Mouse (Mus musculus): Measurements from ENCODE around the gene D430041D05Rik.

D430041D05Rik gene

DNA sequence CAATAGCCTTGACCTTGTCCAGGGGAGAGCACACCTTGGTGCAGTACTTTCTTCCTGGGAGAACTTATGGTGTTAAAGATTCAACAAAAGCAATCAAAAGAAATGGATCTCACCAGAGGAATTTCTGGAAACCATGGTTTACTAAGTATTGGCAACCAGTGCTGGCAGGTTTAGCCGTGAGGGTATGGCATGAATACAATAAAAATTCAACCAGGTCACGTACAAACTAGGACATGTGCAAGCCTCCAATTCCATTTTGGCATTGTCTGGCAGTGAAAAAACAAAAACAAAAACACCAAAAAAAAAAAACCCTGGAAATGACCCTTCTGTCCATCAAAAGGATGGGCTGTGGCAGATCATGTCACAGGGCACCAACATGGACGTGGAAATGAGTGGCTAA is 256.9 kb downstream of the D430041D05Rik start:
- DNase-seq (ENCODE audit: low spot score in 2 of 2) = no peak

DNA sequence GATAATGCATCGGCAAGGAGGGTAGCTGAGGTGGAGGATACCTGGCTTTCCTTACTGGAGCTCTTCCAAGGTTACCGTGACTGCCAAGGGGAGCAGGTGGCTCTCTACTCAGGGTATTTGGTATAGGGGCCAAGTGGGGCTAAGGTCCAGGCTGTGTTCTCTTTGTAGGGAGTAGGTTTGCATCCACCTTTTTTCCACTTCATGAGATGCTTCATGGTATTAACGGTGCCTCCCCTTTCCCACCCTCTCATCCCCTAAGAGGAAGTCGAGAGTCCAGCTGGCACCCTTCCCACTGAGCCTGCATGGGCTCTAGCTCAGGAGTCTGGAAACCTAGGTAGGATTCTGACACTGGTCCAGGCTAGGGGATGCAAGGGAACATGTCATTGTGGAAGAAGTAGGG is 257.5 kb downstream of the D430041D05Rik start:
- DNase-seq (ENCODE audit: low spot score in 2 of 2) = no peak

DNA sequence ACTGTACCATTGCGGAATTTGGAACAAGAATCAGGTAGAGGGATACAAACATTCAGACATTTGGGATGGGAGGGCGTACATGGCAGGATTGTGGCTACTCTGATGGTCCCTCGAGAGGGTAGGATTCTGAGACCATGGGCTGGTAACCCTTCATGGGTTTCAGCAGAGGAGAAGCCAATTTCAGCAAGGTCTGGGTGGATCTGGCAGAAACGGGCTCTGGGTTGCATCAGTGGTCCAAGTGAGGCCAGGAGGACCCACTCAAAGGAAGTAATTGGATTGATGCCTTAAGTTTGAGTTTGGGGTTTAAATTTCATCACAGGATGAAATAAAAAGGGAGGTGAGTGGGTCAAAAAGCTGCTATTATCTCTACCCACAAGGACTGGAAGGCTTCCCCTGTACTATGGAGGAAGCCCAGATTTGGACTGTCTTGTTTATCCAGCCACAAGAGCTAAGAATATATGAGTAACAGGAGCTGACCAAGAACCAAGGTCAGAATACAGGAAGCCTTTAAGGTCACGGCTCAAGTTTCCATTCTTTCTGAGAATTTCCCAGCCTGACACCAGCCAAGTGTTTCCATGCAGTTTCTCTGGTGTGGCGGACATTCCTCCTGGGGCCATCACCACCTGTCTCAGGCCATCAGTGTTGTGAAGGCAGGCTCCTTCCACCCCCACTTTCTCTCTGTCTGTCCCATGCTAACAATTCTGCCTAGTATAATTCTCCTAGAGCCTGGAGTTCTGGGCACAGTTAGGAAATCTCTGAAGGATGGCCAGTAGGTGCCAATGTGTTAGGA is 260.0 kb downstream of the D430041D05Rik start:
- DNase-seq (ENCODE audit: low spot score in 2 of 2) = no peak

DNA sequence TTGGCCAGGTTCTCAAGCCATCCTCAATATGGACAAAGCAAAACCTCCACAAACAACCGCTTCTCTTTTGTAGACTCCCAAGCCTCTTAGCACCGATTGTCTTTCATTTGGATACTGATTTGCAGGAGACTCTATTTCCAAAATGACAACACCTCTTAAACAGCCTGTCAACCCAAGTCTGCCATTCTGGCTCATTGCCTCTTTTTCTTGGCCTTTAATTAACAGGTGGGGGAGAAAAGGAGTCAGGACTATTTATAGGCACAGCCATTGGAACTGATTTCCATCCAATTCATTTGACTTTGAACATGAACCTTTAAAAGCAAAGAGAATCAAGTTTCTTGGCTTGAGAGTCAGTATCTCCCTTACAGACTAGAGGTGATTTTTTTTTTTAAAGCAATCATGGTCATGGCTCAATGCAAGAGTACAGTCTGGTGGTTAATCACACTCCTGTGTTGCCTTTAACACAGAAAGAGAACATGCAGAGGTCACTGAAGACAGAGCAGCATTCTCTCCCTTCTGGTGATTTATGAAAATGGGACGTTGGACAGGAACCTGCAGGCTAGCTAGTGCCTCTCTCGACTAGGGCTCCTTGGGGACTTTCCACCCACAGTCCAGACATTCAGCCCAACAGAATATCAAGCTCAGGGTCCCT is 262.8 kb downstream of the D430041D05Rik start:
- no peak for DNase-seq (ENCODE audit: low spot score in 2 of 2)

DNA sequence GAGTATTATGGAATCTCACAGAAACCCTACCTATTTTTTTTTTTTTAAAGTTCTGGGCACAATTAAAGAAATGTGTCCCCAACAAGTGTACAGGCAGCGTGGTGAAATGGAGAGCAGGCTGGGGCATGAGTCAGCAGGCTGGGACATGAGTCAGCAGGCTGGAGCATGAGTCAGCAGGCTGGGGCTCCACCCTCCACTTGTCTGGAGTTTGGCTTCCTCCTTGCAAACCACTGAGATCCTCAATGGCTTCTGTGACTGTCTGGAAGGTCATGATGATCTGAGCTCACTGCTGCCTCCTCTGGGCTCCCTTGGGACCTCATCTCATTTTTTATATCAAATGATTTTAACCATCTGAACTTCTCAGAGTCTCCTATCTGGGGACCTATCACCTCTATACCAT is 264.8 kb downstream of the D430041D05Rik start:
- peak; percentile 48 to 58 for DNase-seq (ENCODE audit: low spot score in 2 of 2)

DNA sequence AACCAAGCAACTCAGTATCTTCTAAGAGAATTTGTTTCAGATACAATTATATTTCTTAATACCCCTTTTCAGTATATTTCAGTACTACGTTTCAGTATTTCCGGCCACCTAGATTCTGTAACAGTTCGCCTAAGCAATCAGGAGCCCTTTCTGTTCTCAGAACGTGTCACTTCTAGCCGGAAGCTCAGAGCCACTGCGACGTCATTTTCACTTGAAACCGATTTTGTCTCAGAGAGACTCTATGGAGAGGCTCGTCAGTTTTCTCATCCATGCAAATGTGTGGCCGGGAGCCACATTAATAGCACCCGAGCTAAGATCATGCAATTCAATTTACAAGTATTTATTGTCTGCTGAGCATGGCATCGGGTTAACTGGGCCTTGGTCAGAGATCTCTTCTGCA is 266.8 kb downstream of the D430041D05Rik start:
- DNase-seq (ENCODE audit: low spot score in 2 of 2) = no peak

DNA sequence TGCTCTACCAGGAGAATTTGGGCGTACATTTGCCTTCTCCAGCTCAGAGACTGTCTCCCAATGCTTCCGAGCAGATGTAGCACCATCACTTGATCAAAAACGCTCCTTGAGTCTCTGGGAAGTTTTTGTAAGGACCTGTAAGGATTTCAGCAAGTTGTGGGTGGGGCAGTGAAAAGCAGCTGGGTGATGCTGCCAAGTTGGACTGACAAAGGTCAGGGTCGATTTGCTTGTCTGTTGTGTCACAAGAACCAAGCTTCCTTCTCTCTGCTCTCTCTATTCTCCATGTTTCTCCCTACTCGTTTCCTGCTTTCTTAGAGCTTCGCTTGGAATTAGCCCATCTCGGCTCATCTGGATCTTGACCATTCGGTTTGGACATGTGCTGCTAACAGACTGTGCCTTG is 268.7 kb downstream of the D430041D05Rik start:
- no peak for DNase-seq (ENCODE audit: low spot score in 2 of 2)

DNA sequence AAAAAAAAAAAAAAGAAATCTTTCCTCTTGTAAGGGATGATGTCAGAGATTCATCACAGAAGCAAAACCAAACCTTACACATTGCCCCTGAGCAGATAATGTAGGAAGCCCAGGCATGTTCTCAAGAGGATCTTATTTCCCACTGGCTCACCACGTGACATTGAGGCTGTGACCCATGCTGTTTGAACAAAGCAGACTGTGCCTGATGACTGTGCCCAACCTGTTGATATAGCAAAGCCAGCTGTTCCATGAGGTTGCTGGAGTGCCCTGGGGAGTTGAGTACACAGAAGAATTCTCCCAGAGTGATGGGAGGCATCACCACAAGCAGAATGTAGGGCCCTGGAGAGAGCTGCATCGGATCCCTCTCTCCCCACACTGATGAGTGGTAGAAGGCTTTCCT is 274.9 kb downstream of the D430041D05Rik start:
- DNase-seq (ENCODE audit: low spot score in 2 of 2) = no peak

DNA sequence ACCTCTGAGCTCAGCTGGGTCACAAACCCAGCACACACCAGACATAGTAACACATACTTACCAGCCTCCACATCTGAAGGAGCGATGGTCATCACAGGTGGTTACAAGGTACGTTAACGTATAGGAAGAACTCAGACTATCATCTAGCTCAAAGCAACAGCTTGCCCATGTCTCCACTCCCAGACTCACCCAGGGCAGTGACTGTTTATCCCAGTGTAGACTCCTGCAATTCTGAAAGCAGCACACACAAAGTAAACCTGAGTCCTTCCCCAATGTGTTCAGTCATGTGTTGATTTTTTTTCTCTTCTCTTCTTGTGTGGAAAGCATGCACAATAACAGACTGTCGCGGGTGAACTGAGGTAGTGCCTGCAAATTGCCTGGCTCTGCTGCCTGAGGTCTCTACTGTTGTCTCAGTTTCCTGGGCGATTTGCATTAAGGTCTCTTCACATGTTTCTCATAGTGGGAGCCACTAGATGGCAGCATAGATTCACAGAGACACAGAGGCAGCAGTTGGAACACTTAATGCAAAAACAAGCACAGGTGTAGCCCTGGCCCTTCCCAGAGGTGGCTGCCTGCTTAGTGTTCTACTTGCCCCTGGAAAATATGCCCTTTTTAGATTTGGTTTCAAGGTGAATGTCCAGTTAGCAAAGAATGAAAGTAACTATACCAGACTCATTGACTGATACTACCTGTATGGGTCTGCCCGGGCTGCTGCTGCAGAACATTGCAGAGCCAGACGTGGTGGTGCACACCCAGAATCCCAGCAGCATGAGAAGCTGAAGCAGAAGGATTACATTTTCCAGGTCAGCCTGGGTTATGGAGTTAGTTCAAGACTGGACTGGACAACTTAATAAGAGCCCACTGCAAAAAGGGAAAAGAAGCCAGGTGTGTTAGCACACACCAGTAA is 276.4 kb downstream of the D430041D05Rik start:
- DNase-seq (ENCODE audit: low spot score in 2 of 2) = peak; percentile 73 to 81

DNA sequence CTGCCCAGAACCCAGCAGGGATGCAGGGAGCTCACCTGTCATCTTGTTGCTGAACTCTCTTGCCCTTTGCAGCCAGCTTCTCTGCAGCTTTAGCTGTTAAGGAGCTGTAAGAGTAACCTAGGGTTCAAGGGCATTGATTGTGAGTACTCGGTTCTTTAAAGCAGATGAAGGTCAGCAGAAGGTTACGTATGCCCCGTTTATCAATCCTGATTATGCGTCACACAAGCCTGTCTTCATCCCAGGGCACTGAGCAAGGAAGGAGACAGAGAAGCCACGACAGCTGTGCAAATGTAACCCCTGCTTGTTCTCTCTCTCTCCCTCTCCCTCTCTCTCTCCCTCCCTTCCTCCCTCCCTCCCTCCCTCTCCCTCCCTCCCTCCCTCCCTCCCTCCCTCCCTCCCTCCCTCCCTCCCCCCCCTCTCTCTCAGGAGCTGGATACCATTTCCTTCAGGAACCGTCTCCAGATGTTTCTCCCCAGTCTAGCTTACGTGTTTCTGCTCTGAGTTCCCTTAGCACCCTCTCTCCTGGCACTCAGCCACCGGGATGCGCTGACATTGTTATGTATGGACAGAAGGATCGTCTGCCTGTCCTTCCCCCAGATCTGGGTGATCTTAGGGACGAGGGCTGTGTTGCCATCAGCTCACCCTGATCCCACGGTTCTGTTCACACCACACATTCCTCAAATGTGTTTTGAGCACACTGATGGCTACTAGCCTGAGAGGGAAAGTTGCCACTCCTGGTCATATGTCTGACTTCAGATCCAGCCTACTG is 277.6 kb downstream of the D430041D05Rik start:
- no peak for DNase-seq (ENCODE audit: low spot score in 2 of 2)

DNA sequence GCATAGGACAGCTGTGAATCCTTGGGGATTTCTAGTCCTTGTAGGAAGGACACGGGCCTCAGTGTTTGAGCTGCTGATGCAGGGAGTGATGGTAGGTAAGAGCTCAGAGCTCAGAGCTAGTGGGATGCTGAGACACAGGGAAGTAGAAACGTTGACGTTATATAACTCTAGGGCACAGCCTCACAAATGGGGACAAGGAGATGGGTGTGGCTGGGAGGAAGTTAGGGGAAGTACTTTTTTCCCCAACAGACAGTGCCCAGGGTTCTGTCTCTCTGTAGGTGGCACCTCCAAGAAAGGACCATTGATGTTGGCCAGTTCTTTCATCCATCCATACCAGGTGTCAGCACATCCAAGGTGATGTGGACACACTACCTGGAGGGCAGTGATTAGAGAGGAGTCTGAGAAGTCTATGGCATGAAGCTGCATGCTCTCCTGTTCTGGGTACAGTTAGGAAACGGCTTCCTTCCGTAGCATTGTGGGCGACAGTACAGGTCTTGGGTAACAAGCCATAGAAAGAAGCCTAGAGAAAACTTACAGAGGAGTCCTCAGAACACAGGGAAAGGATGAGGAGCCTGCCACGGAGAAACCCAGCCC is 278.4 kb downstream of the D430041D05Rik start:
- DNase-seq (ENCODE audit: low spot score in 2 of 2) = no peak

DNA sequence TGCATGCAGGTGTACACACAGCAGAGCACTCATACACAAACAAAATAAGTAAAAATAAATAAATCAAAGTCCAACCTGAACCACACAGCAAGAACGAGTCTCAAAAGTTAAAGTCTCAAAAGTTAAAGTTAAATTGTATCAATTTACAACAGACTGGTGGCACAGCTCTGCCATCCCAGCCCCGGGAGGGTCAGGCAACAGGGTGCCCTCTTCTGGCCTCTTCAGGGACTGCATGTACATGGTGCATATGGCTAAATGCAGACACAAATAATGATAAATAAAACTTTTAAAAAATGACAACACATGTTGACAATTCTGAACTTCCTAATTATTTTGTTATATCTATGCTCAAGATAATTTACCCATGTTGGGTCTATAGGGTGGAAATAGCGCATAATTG is 279.8 kb downstream of the D430041D05Rik start:
- DNase-seq (ENCODE audit: low spot score in 2 of 2) = no peak

DNA sequence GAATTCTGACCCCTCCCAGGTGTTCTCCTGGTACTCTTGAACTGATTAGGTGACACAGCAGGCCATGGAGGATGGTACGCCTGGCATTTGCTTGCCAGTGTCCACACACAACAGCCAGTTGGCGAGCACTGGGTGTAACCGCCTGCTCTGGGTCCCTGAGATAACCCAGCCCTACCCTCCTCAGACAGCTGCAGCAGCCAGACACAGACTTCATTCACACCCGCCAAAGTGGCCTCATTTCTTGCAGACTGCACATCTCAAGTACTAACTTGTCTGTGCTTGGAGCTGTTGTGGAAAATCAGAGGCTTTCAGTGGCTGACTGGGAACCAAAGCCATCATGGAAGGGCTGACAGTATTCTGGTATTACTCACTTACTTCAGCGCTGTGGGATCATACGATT is 280.6 kb downstream of the D430041D05Rik start:
- DNase-seq (ENCODE audit: low spot score in 2 of 2) = no peak

DNA sequence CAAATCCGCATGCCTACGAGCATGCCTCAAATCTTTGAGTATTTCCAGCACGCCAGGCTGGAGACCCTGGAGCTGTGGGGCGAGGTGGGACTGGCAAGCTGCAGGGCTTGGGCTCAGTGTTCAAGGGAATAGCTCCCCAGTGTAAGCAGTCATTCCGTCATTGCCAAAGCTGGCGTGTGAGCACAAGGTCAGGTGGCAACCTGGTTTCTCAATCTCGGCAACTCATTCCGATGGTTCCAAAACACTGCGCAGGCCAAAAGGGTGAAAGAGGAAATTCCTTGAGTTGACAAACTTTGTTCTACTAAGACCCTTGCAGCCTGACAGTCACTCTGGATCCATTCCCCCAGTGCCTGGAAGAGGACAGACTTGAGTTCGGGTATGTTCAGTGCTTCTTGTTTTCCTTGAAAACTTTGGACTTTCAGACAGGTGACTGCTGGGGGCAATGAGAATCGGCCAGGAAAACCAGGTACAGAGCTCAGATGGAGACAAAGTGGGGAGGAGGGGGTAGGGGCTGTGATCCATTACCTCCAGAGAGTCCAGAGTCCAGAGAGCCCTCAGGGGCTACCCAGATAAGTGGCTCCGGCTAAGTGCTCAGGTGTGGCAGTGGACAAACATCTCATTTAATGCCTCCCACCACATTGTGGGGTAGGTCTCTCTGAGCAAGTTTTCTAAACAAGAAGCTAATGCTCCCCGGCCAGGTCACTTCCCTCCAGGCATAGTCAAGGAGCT is 281.8 kb downstream of the D430041D05Rik start:
- no peak for DNase-seq (ENCODE audit: low spot score in 2 of 2)

DNA sequence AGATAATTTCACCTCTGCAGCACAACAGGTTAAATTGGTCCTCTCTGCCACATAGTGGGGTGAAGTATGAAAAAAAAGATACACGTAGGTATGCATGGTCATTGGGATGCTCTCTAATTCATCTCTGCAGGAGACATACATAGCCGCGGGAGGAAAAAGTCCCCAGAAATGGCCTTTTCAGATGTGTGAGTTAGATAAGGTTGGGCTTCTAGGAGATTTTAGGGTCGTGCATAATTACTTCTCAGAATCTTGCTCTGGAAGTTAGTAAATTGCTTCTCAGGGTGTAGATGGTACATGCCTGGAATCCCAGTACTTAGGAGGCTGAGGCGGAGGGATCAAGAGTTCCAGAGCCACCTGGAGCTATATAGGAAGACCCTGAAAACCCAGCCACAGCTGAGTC is 286.7 kb downstream of the D430041D05Rik start:
- no peak for DNase-seq (ENCODE audit: low spot score in 2 of 2)

DNA sequence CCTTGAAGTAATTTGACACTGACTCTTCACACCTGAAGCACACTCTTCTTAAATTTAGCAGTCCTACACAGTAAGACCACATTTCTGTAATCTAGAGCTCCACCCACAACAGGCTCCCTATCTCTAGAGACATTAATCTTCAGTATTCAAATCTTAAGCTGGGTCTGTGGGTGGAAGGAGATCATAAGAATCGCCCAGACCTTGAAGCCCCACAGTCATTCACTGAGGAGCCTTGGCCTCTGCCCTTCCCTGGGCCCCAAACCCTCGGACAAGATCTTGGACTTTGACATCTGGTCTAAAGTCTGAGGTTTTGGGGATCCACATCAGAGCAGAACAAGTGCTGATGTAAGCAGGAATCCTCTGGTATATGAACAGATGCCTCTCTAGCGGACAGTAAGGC is 287.3 kb downstream of the D430041D05Rik start:
- no peak for DNase-seq (ENCODE audit: low spot score in 2 of 2)

DNA sequence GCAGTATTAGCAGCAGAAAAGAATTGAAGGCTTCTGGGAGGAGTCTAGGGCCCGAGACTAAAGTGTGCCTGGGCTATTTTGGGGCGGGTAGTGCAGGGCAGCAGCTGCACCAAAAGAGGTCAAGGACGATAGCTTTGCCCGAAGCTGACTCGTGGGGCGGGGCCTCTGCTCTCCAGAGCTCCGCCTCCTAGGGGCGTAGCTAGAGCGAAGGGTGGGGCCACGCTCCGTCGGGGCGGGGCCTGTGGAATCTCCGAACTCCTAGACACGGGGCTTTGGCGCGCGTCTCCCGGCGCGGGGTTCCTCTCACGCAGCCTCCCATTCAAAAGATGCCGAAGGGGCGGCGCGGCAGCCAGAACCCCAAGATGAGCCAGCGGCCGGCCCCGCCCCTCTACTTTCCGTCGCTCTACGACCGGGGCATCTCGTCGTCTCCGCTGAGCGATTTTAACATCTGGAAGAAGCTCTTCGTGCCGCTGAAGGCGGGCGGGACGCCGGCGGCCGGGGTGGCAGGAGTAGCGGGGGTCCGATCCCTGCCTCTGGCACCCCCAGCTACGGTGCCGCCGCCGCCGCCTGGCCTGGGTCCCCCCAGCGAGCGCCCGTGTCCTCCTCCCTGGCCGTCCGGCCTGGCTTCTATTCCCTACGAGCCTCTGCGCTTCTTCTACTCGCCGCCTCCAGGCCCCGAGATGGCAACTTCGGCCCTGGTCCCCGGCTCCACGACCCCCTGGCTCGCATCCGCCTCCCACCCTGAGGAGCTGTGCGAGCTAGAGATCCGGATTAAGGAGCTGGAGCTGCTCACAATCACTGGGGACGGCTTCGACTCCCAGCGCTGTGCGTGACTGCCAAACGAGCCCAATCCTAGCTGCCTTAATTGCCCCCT is 288.1 kb downstream of the D430041D05Rik start, which contains the start of gene A930018P22Rik:
A930018P22Rik (plus strand) TSS at position 265 of the 874 bp plus-strand sequence.
- peak; percentile 84 to 89 for DNase-seq (ENCODE audit: low spot score in 2 of 2)

DNA sequence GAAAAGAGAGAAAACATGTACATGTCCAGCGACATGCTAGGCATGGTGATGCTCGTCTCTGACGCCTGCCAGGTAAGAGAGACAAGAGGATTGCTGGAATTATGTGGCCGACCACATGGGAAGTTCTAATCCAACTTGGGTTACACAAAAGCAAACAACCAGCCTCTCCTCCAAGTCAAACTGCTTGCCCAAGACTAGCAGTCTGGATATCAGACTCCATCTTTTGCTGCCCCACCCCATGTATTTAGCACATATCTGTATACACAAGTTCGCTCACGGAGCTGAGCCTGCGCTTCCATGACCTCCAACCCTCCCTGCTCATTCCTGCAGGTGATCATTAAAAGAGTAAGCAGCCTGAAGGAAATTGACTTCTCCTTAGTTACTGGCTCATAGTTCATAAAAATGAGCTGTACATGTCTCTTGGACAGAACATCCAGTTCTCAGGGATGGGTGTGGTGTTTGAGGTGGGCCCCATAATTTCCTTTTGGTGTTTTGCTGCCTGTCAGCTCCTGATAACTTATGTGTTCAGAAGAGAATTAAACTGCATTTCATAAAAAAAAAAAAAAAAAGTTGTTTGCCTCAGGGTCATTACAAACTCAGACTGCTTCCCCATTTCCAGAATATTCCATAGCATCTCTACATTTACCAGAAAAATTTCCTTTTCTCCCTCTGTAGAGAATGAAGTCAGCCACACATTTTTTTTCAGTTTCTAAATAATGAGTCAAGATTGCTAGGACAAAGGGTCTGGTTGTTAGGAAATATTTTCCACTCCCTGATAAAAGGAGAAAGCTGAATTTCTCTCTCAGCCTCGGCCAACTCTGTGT is 288.9 kb downstream of the D430041D05Rik start:
- DNase-seq (ENCODE audit: low spot score in 2 of 2) = no peak

DNA sequence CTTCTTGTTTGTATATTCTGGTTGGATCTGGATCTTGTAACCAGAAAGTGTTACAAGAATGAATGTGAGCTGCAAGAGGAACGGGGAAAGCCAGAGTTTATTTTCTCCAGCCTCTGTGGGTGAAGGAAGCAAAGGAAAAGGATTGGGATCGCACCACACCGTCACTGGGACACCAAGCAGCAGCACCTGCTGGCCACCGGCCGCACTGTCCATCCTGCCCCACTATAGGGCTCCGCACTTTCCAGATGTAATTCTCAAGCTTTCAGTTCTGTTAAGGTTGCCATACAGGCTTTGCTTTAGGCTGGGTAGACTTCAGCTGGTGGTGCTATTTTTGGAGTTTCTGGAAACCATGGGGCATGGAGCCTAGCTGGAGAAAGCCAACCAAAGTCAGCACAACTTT is 290.5 kb downstream of the D430041D05Rik start:
- DNase-seq (ENCODE audit: low spot score in 2 of 2) = no peak
